Mouse (Mus musculus): Measurements from ENCODE around the gene Bcl11a. TPM values are rescaled to one million over a fixed set of nuclear protein-coding genes. Genes with fewer than 3 reads are reported as not detected.

Gene Bcl11a
- polyA plus RNA-seq, 1 experiment = 0.72 TPM

- 44% methylated on average over 6 of the region's 6 CpGs for WGBS
- DNase-seq = no peak
Measured at GRCm38 (mm10) chr11:24085986-24086385, 8.1 kb downstream of the Bcl11a start.

GRCm38 (mm10) chr11:24087069-24087468 is 9.2 kb downstream of the Bcl11a start:
- peaks cover 3% of the 10 kb centered on the region; the same call in 1 of the 2 replicates for H3K27me3 ChIP-seq (replicated peaks; ENCODE audit: control insufficient read depth, insufficient read depth, low read length)
- no peaks in the 10 kb centered on the region for H3K4me1 ChIP-seq (ENCODE audit: control insufficient read depth, insufficient read depth, low read length)
- no peak for DNase-seq
- WGBS = 62% methylated on average over 4 of the region's 4 CpGs
- no peak overlapping the region for H3K4me3 ChIP-seq (ENCODE audit: insufficient read depth, low read depth, low read length)
- H3K36me3 ChIP-seq (ENCODE audit: control insufficient read depth, insufficient read depth, low read length) = no peaks in the 10 kb centered on the region
- no peak overlapping the region for H3K27ac ChIP-seq (ENCODE audit: insufficient read depth, low read depth, low read length)
- no peak for TF ChIP-seq CTCF (conservative IDR thresholded peaks at IDR 0.05; ENCODE audit: insufficient read depth, insufficient read length, low read depth, low read length)
- TF ChIP-seq POLR2A (IDR thresholded peaks at IDR 0.05; ENCODE audit: low read depth, low read length) = no peak

More at GRCm38 (mm10) chr11:24085986-24086385, 8.1 kb downstream of the Bcl11a start:
- peaks cover 4% of the 10 kb centered on the region; the same call in 1 of the 2 replicates for H3K27me3 ChIP-seq (replicated peaks; ENCODE audit: control insufficient read depth, insufficient read depth, low read length)
- no peaks in the 10 kb centered on the region for H3K36me3 ChIP-seq (ENCODE audit: control insufficient read depth, insufficient read depth, low read length)
- H3K27ac ChIP-seq (ENCODE audit: insufficient read depth, low read depth, low read length) = no peak overlapping the region
- H3K4me1 ChIP-seq (ENCODE audit: control insufficient read depth, insufficient read depth, low read length) = no peaks in the 10 kb centered on the region
- TF ChIP-seq POLR2A (IDR thresholded peaks at IDR 0.05; ENCODE audit: low read depth, low read length) (no peak), CTCF (conservative IDR thresholded peaks at IDR 0.05; ENCODE audit: insufficient read depth, insufficient read length, low read depth, low read length) (no peak)
- H3K4me3 ChIP-seq (ENCODE audit: insufficient read depth, low read depth, low read length) = no peak overlapping the region

- 81% methylated on average over 4 of the region's 4 CpGs for WGBS
- Histone ChIP-seq H3K4me3 (ENCODE audit: insufficient read depth, low read depth, low read length) (no peak overlapping the region), H3K36me3 (ENCODE audit: control insufficient read depth, insufficient read depth, low read length) (no peaks in the 10 kb centered on the region), H3K4me1 (ENCODE audit: control insufficient read depth, insufficient read depth, low read length) (no peaks in the 10 kb centered on the region), H3K27me3 (replicated peaks; ENCODE audit: control insufficient read depth, insufficient read depth, low read length) (peaks cover 3% of the 10 kb centered on the region; the same call in 1 of the 2 replicates), H3K27ac (ENCODE audit: insufficient read depth, low read depth, low read length) (no peak overlapping the region)
- TF ChIP-seq CTCF (conservative IDR thresholded peaks at IDR 0.05; ENCODE audit: insufficient read depth, insufficient read length, low read depth, low read length) (no peak), POLR2A (IDR thresholded peaks at IDR 0.05; ENCODE audit: low read depth, low read length) (no peak)
- DNase-seq = no peak
Measured at GRCm38 (mm10) chr11:24090443-24090842, 12.6 kb downstream of the Bcl11a start.

- H3K27ac ChIP-seq (ENCODE audit: insufficient read depth, low read depth, low read length) = no peak overlapping the region
- TF ChIP-seq CTCF (conservative IDR thresholded peaks at IDR 0.05; ENCODE audit: insufficient read depth, insufficient read length, low read depth, low read length) (no peak), POLR2A (IDR thresholded peaks at IDR 0.05; ENCODE audit: low read depth, low read length) (no peak)
- H3K36me3 ChIP-seq (ENCODE audit: control insufficient read depth, insufficient read depth, low read length) = no peaks in the 10 kb centered on the region
- peaks cover 3% of the 10 kb centered on the region; the same call in 1 of the 2 replicates for H3K27me3 ChIP-seq (replicated peaks; ENCODE audit: control insufficient read depth, insufficient read depth, low read length)
- DNase-seq = no peak
- H3K4me3 ChIP-seq (ENCODE audit: insufficient read depth, low read depth, low read length) = no peak overlapping the region
- no peaks in the 10 kb centered on the region for H3K4me1 ChIP-seq (ENCODE audit: control insufficient read depth, insufficient read depth, low read length)
- 43% methylated on average over 15 of the region's 15 CpGs for WGBS
Measured at GRCm38 (mm10) chr11:24091393-24092080, 13.7 kb downstream of the Bcl11a start.

GRCm38 (mm10) chr11:24092618-24093017 is 14.8 kb downstream of the Bcl11a start:
- DNase-seq = no peak
- peaks cover 3% of the 10 kb centered on the region; the same call in 1 of the 2 replicates for H3K27me3 ChIP-seq (replicated peaks; ENCODE audit: control insufficient read depth, insufficient read depth, low read length)
- 65% methylated on average over 3 of the region's 3 CpGs for WGBS

GRCm38 (mm10) chr11:24094086-24094487 is 16.2 kb downstream of the Bcl11a start:
- no peak for DNase-seq

More at GRCm38 (mm10) chr11:24092618-24093017, 14.8 kb downstream of the Bcl11a start:
- Histone ChIP-seq H3K27ac (ENCODE audit: insufficient read depth, low read depth, low read length) (no peak overlapping the region), H3K4me1 (ENCODE audit: control insufficient read depth, insufficient read depth, low read length) (no peaks in the 10 kb centered on the region), H3K4me3 (ENCODE audit: insufficient read depth, low read depth, low read length) (no peak overlapping the region), H3K36me3 (ENCODE audit: control insufficient read depth, insufficient read depth, low read length) (no peaks in the 10 kb centered on the region)
- TF ChIP-seq POLR2A (IDR thresholded peaks at IDR 0.05; ENCODE audit: low read depth, low read length) (no peak), CTCF (conservative IDR thresholded peaks at IDR 0.05; ENCODE audit: insufficient read depth, insufficient read length, low read depth, low read length) (no peak)

GRCm38 (mm10) chr11:24095236-24095635 is 17.4 kb downstream of the Bcl11a start:
- Histone ChIP-seq H3K27me3 (replicated peaks; ENCODE audit: control insufficient read depth, insufficient read depth, low read length) (peaks cover 1% of the 10 kb centered on the region; the same call in 1 of the 2 replicates), H3K4me1 (ENCODE audit: control insufficient read depth, insufficient read depth, low read length) (no peaks in the 10 kb centered on the region), H3K36me3 (ENCODE audit: control insufficient read depth, insufficient read depth, low read length) (no peaks in the 10 kb centered on the region), H3K27ac (ENCODE audit: insufficient read depth, low read depth, low read length) (no peak overlapping the region), H3K4me3 (ENCODE audit: insufficient read depth, low read depth, low read length) (no peak overlapping the region)
- 52% methylated on average over 9 of the region's 9 CpGs for WGBS
- DNase-seq = no peak
- TF ChIP-seq POLR2A (IDR thresholded peaks at IDR 0.05; ENCODE audit: low read depth, low read length) (no peak), CTCF (conservative IDR thresholded peaks at IDR 0.05; ENCODE audit: insufficient read depth, insufficient read length, low read depth, low read length) (no peak)

More at GRCm38 (mm10) chr11:24094086-24094487, 16.2 kb downstream of the Bcl11a start:
- Histone ChIP-seq H3K27ac (ENCODE audit: insufficient read depth, low read depth, low read length) (no peak overlapping the region), H3K4me3 (ENCODE audit: insufficient read depth, low read depth, low read length) (no peak overlapping the region), H3K36me3 (ENCODE audit: control insufficient read depth, insufficient read depth, low read length) (no peaks in the 10 kb centered on the region), H3K27me3 (replicated peaks; ENCODE audit: control insufficient read depth, insufficient read depth, low read length) (peaks cover 1% of the 10 kb centered on the region; the same call in 1 of the 2 replicates), H3K4me1 (ENCODE audit: control insufficient read depth, insufficient read depth, low read length) (no peaks in the 10 kb centered on the region)
- WGBS = 57% methylated on average over 5 of the region's 5 CpGs
- TF ChIP-seq CTCF (conservative IDR thresholded peaks at IDR 0.05; ENCODE audit: insufficient read depth, insufficient read length, low read depth, low read length) (no peak), POLR2A (IDR thresholded peaks at IDR 0.05; ENCODE audit: low read depth, low read length) (no peak)

All from kidney, adult 2 months (tissue).